Comparison of ENCODE assay signal across 38 mouse cellular contexts in genomic region chr2:34795426-34795825, GRCm38 (mm10). TPM values are rescaled to one million over a fixed set of nuclear protein-coding genes. Genes with fewer than 3 reads are reported as not detected.
"Had no signal": no experiment of that assay in that cellular context is flagged by ENCODE, and none has a peak within 500 bp of the region (broad histone marks: within the 10 kb centered on the region; RNA-seq: fewer than 3 reads in every experiment).

No protein-coding gene starts in this region.

- DNase-seq: gastrocnemius, adult 2 months; gastrocnemius, postnatal 10 days; gastrocnemius, postnatal 25 days; heart, adult 18-20 months; heart, postnatal 10 days; heart, postnatal 4 days; kidney, adult 18-20 months; kidney, adult 8-10 months; kidney, postnatal 10 days; kidney, postnatal 25 days; kidney, postnatal 4 days; layer of hippocampus, postnatal 36 days; left cerebral cortex, postnatal 4 days had no signal

- H3K4me2 ChIP-seq: heart, embryonic 12.5 days; hindbrain, embryonic 12.5 days; hindbrain, embryonic 14.5 days; intestine, embryonic 15.5 days; limb, embryonic 13.5 days; limb, embryonic 15.5 days; liver, embryonic 12.5 days had no signal

- H3K4me3 ChIP-seq: gastrocnemius, adult 2 months; heart, embryonic 10.5 days; heart, embryonic 12.5 days; hindbrain, embryonic 10.5 days; hindbrain, embryonic 12.5 days; intestine, embryonic 15.5 days; layer of hippocampus, adult 2 months; limb, embryonic 13.5 days; limb, embryonic 15.5 days; liver, embryonic 12.5 days had no signal

- ATAC-seq: hindbrain, embryonic 16.5 days; inflammation-experienced regulatory T-cells, adult 6 months; intestine, embryonic 15.5 days; intestine, postnatal 0 days; liver, embryonic 12.5 days had no signal

- H3K27me3 ChIP-seq: heart, embryonic 12.5 days; hindbrain, embryonic 12.5 days; intestine, embryonic 15.5 days; limb, embryonic 13.5 days; limb, embryonic 15.5 days; liver, embryonic 12.5 days had no signal

- H3K9ac ChIP-seq: heart, embryonic 12.5 days; hindbrain, embryonic 12.5 days; hindbrain, embryonic 14.5 days; intestine, embryonic 15.5 days; limb, embryonic 13.5 days; limb, embryonic 15.5 days; liver, embryonic 12.5 days; liver, embryonic 14.5 days had no signal

- H3K9me3 ChIP-seq: heart, embryonic 10.5 days; heart, embryonic 12.5 days; hindbrain, embryonic 10.5 days; hindbrain, embryonic 12.5 days; intestine, embryonic 15.5 days; limb, embryonic 13.5 days; limb, embryonic 15.5 days; liver, embryonic 12.5 days had no signal

- H3K27ac ChIP-seq: gastrocnemius, adult 2 months; heart, embryonic 10.5 days; hindbrain, embryonic 10.5 days; hindbrain, embryonic 12.5 days; hindbrain, embryonic 14.5 days; intestine, embryonic 15.5 days; layer of hippocampus, adult 2 months; limb, embryonic 13.5 days; limb, embryonic 15.5 days; liver, embryonic 12.5 days; liver, embryonic 14.5 days had no signal

RNA-seq across cellular contexts. Expression of gene Gm34653, which starts 37.4 kb away (rescaled TPM):
- total RNA-seq: gastrocnemius, postnatal 10 days; granulocyte monocyte progenitor cell, adult 5-6 weeks; heart, adult 18-20 months; heart, adult 8-10 months; heart, postnatal 10 days; heart, postnatal 25 days; heart, postnatal 4 days; layer of hippocampus, adult 2 months; layer of hippocampus, postnatal 10 days; layer of hippocampus, postnatal 36 days; left cerebral cortex, adult 8-10 months; left cerebral cortex, postnatal 25 days; left cerebral cortex, postnatal 4 days had no signal
- polyA plus RNA-seq: heart, embryonic 10.5 days; heart, embryonic 12.5 days; heart, embryonic 14.5 days; heart, embryonic 16.5 days; hindbrain, embryonic 10.5 days; hindbrain, embryonic 12.5 days; hindbrain, embryonic 14.5 days; hindbrain, embryonic 16.5 days; inflammation-experienced regulatory T-cells, adult 6 months; intestine, embryonic 15.5 days; intestine, postnatal 0 days; kidney, embryonic 14.5 days; kidney, embryonic 16.5 days; limb, embryonic 11.5 days; limb, embryonic 15.5 days; liver, embryonic 14.5 days had no signal
